Mouse (Mus musculus) bone marrow, adult 2 months (tissue): ENCODE measurements around the gene H2-Q4.
"Not testable (repeated sequence)": the region's sequence is repeated elsewhere in the genome, so short reads cannot be mapped to it uniquely, and the experiment has no call there.

Experiments
- CTCF ChIP-seq: fragments of 200-500 bp; IDR thresholded peaks from 2 replicates; pipeline ENCODE4 v1.5.1; 2011; ENCODE audit warnings: low read length, control low read depth; ENCODE audit not compliant: control insufficient read depth, insufficient read depth
- POLR2A ChIP-seq: fragments of 200-500 bp; IDR thresholded peaks from 2 replicates; pipeline ENCODE4 v1.6.1; 2011; ENCODE audit warnings: low read depth, mild to moderate bottlenecking, control low read depth, low read length, borderline replicate concordance; ENCODE audit not compliant: control insufficient read depth

- peak; percentile 77; the same call in 1 of the 2 replicates for TF ChIP-seq POLR2A
- TF ChIP-seq CTCF = not testable (repeated sequence)
Observed at GRCm38 (mm10) chr17:35424624-35425416, 45.4 kb downstream of the H2-Q4 start, which contains the start of gene H2-Q6.
